Mouse (Mus musculus) limb, embryonic 10.5 days (tissue): ENCODE measurements around the gene Wdr54. TPM values are rescaled to one million over a fixed set of nuclear protein-coding genes. Genes with fewer than 3 reads are reported as not detected.

Experiments
- DNase-seq: peaks from one replicate; pipeline ENCODE4 v3.0.0-alpha.2; 2017; ENCODE audit warnings: low spot score
- H3K27ac ChIP-seq: fragments of 300-500 bp; sonication (generic); 2 replicates; pipeline ENCODE4 v1.5.1; 2016; ENCODE audit warnings: mild to moderate bottlenecking
- H3K27me3 ChIP-seq: fragments of 300-500 bp; sonication (generic); 2 replicates; pipeline ENCODE4 v1.6.1; 2016; ENCODE audit warnings: low read depth, mild to moderate bottlenecking; ENCODE audit not compliant: poor library complexity, severe bottlenecking
- H3K36me3 ChIP-seq: fragments of 300-500 bp; sonication (generic); 2 replicates; pipeline ENCODE4 v1.6.1; 2016; ENCODE audit warnings: mild to moderate bottlenecking, moderate library complexity
- H3K4me1 ChIP-seq: fragments of 300-500 bp; sonication (generic); 2 replicates; pipeline ENCODE4 v1.6.1; 2016
- H3K4me3 ChIP-seq: fragments of 300-500 bp; sonication (generic); 2 replicates; pipeline ENCODE4 v1.5.1; 2016; ENCODE audit warnings: mild to moderate bottlenecking, moderate library complexity
- H3K9me3 ChIP-seq: fragments of 300-500 bp; sonication (generic); replicated peaks from 2 replicates; pipeline ENCODE4 v1.6.1; 2016; ENCODE audit warnings: mild to moderate bottlenecking
- WGBS: fragments of 180-500 bp; shearing (Covaris S2); methylation state at CpG from one replicate; pipeline ENCODE4 v1.1.7; 2016; 5-methylcytosine and 5-hydroxymethylcytosine counted together
- polyA plus RNA-seq: library from polyadenylated mRNA; unstranded; fragments of >200 nt; fragmentation: Nextera tagmentation; extraction: Ambion mirVana; gene quantifications from 2 replicates; pipeline ENCODE4 v1.2.1, GENCODE M21; 2016

Wdr54 gene
- polyA plus RNA-seq, 1 experiment from 2014 or later: 13.7 TPM

DNA sequence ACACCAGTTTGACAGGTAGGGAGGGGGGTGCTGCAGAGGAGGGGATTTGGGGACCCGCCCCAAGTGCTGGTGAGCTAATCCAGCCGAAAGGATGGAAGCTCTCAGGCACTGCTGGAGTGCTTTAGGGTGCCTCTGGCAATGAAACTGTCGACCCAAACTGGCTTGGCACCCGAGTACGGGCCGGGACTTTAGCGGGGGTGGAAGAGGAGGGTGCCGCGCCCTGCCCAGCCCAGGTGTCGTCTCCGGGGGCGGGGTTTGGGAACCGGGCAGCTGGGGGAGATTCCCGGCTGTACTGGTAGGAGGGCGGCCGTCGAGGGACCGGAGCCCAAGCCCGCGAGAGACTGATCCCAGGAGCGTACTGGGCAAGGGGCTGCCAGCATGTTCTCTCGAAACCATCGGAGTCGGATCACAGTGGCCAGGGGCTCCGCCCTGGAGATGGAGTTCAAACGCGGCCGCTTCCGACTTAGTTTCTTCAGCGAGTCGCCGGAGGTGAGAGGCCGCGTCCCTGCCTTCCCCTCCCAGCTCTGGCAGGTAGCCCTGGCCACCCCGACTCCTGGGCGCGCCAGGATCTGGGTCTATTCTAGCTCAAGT is 20.5 kb downstream of the Wdr54 start:
- peak overlapping the region; percentile 69 for H3K4me3 ChIP-seq
- H3K27me3 ChIP-seq: no peaks in the 10 kb centered on the region
- peaks cover 12% of the 10 kb centered on the region for H3K36me3 ChIP-seq
- peak overlapping the region; percentile 99 for H3K27ac ChIP-seq
- H3K4me1 ChIP-seq: peaks cover 66% of the 10 kb centered on the region
- peak; percentile 64 for DNase-seq
- WGBS: 3% methylated on average over 37 of the region's 37 CpGs
- H3K9me3 ChIP-seq: no peaks in the 10 kb centered on the region

DNA sequence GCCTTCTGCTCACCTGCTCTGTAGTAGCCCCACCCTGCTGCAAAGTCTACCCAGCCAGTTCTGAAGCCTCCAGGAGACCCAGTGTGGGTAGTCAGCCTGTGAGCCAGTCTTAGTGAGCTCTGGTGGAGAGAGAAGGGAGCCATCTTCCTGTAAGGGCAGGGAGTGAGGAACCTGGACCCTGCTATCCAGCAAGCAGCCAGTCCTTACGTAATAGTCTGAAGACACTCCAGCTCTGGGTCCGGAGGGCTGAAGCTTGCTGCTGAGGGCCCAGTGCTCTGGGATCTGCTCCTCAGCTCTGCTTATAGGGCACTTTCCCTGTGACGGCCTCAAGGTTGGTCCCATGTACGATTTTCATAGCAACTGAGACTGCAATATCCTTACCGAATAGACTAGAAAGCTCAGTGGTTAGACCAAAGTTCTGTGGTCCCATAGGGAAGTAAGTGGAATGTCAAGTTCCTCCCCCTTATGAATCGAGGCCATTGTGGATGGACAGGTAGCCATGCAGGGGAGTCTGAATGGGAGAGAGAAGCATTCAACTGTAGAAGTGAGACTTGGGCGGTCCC is 21.2 kb downstream of the Wdr54 start, which contains the start of gene Rtkn:
TSS of gene Rtkn (plus strand) at position 513 of the 563 bp plus-strand sequence.
- 59% methylated on average over 7 of the region's 7 CpGs for WGBS
- peak within 1 kb of the TSS; percentile 69 for H3K4me3 ChIP-seq
- H3K36me3 ChIP-seq: peaks cover 10% of the 10 kb centered on the region
- H3K4me1 ChIP-seq: peaks cover 61% of the 10 kb centered on the region
- peak within 1 kb of the TSS; percentile 99 for H3K27ac ChIP-seq
- H3K9me3 ChIP-seq: no peaks in the 10 kb centered on the region
- no peaks in the 10 kb centered on the region for H3K27me3 ChIP-seq
- no peak for DNase-seq

DNA sequence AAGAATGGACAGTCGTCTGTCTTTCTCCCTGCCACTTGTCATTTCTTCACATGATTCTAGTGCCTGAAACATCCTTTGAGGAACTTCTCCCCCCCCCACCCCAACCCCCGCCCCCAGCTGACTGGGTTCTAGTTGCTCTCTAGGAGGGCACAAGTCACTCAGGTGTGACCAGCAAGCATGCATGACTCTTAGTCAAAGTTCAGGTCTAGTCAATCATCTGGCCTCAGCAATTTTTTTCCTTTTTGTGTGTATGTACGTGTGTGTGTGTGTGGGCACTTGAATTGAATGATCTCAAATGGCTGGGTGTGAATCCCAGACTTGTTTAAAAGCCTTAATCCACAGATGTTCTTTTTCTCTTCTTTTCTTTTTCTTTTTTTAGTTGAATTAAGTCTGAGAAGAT is 22.0 kb downstream of the Wdr54 start:
- Histone ChIP-seq H3K4me1 (peaks cover 53% of the 10 kb centered on the region), H3K4me3 (no peak overlapping the region), H3K9me3 (no peaks in the 10 kb centered on the region), H3K27me3 (no peaks in the 10 kb centered on the region), H3K36me3 (peaks cover 2% of the 10 kb centered on the region; the same call in 1 of the 2 replicates), H3K27ac (no peak overlapping the region)
- DNase-seq: no peak
- WGBS: 73% methylated on average over 3 of the region's 3 CpGs

DNA sequence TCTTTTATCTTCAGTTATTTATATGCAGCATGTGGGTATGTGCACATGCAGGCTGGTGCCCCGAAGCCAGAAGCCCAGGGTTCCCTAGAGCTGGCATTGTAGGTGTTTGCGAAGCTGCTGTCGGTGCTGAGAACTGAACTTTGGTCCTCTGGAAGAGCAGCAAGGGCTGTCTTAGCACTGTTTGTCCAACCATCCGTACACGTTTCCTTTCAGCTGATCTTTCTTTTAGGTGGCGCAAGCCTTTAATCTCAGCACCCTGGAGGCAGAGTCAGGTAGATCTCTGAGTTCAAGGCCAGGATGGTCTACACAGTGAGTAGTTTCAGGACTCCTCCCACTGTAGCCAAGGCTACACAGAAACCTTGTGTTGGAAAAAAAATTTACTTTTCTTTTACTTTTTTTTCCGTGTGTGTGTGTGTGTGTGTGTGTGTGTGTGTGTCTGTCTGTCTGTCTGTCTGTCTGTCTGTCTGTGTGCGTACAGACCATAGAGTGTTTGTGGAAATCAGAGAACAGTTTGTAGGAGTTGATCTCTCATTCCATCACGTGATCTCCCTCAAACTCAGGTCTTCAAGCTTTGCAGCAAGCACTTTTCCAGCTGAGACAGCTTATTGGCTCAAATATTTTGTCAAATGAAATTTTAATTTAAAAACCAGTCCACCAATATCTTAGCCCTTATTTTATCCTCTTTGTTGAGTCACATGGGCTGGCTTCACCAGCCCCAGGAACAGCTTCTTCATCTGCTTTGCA is 23.8 kb downstream of the Wdr54 start:
- no peaks in the 10 kb centered on the region; the same call in 1 of the 2 replicates for H3K36me3 ChIP-seq
- H3K27ac ChIP-seq: no peak overlapping the region
- H3K4me1 ChIP-seq: peaks cover 35% of the 10 kb centered on the region
- WGBS: 90% methylated on average over 9 of the region's 9 CpGs
- no peak overlapping the region for H3K4me3 ChIP-seq
- no peaks in the 10 kb centered on the region for H3K9me3 ChIP-seq
- DNase-seq: no peak
- H3K27me3 ChIP-seq: no peaks in the 10 kb centered on the region

DNA sequence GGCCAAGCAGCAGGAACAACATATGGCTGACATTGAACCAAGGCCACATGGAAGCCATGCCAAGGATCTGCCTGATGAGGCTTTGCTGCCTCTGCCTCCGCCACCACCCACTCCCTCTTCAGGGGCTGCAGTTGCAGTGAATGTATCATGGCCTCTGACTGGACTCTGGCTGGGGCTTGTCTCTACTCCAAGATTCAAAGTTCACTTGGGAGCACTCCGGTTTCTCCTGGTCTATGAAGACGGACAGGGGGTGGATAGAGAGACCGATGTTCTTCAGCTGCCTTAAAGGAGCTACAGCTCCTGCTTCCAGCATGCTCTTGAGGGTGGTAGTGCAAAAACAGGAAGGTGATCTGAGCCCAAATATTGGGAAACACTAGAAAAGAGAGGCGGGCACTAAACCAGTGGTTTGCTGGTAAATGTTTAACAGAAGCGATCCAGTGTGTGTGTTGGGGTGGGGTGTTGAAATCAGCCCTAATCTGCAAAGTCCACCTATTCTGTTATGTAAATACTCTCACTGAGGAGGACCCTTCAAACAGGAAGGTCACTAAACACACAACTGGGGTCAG is 24.6 kb downstream of the Wdr54 start:
- DNase-seq: no peak
- Histone ChIP-seq H3K27me3 (no peaks in the 10 kb centered on the region), H3K4me3 (no peak overlapping the region), H3K9me3 (no peaks in the 10 kb centered on the region), H3K27ac (no peak overlapping the region), H3K36me3 (no peaks in the 10 kb centered on the region; the same call in 1 of the 2 replicates), H3K4me1 (peaks cover 31% of the 10 kb centered on the region)
- 85% methylated on average over 6 of the region's 6 CpGs for WGBS

DNA sequence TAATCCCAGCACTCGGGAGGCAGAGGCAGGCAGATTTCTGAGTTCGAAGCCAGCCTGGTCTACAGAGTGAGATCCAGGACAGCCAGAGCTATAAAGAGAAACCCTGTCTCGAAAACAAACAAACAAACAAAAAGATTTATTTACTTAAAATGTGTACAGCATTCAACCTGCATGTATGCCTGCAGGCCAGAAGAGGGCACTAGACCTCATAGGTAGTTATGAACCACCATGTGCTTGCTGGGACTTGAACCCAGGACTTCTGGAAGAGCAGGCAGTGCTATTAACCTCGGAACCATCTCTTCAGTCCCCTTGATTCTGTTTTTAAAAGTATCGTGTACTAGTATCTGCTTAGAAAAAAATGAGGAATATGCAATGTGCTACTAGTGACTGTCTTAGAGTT is 28.8 kb downstream of the Wdr54 start:
- Histone ChIP-seq H3K36me3 (peaks cover 4% of the 10 kb centered on the region; the same call in 1 of the 2 replicates), H3K4me1 (peaks cover 29% of the 10 kb centered on the region), H3K9me3 (no peaks in the 10 kb centered on the region), H3K27ac (no peak overlapping the region), H3K27me3 (no peaks in the 10 kb centered on the region), H3K4me3 (no peak overlapping the region)
- 93% methylated on average over 5 of the region's 5 CpGs for WGBS
- DNase-seq: no peak

DNA sequence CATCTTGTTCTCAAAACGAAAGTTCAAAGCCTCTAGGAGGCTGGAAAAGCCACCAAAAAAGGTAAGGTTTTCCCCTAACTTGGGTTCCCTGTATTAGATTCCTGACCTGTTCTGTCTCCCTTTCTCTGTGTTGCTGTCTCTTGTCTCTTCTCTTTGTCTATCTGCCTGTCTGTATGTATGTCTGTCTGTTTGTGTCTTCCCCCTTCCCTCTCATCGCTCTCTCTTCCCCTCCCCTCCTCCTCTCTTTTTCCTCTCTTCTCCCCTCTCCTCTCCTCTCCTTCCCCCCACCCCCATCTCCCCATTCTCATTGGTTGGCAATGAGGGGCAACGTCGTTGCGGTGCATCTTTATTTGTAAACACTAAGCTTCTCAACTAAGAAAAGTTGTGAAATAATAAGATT is 30.9 kb downstream of the Wdr54 start, which contains the start of gene Ino80b:
TSS of gene Ino80b (minus strand) at position 101 of the 400 bp plus-strand sequence.
- Histone ChIP-seq H3K36me3 (peaks cover 4% of the 10 kb centered on the region; the same call in 1 of the 2 replicates), H3K27me3 (no peaks in the 10 kb centered on the region), H3K9me3 (no peaks in the 10 kb centered on the region), H3K27ac (peak within 1 kb of the TSS; percentile 91), H3K4me1 (peaks cover 38% of the 10 kb centered on the region), H3K4me3 (peak within 1 kb of the TSS; percentile 87)
- WGBS: 35% methylated on average over 5 of the region's 5 CpGs
- DNase-seq: no peak

DNA sequence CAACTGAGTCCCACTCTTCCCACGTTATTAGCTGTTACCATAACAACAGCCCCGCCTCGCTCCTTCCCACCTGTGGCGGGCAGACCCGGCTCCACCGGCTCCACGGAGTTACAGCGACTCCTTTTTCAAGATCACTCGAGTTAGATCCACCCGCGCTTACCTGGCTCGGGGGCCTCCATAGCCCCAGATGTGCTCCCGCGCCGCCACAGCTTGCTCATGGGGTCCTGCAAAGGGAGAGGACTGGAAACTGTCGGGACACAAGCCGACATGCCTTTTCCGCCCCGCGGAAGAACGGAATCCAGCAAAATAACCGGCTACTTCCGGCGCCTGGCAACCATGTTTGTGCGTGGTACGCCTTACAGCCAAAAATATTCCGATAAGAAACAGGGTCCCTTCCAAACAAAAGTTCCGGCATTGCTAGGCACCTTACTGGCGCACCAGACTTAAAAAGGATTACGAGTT is 31.3 kb downstream of the Wdr54 start:
- peaks cover 43% of the 10 kb centered on the region for H3K4me1 ChIP-seq
- peaks cover 7% of the 10 kb centered on the region for H3K36me3 ChIP-seq
- H3K4me3 ChIP-seq: peak overlapping the region; percentile 87
- peak; percentile 94 for DNase-seq
- under 1% methylated on average over 30 of the region's 30 CpGs for WGBS
- H3K27ac ChIP-seq: peak overlapping the region; percentile 91
- H3K9me3 ChIP-seq: no peaks in the 10 kb centered on the region
- no peaks in the 10 kb centered on the region for H3K27me3 ChIP-seq

DNA sequence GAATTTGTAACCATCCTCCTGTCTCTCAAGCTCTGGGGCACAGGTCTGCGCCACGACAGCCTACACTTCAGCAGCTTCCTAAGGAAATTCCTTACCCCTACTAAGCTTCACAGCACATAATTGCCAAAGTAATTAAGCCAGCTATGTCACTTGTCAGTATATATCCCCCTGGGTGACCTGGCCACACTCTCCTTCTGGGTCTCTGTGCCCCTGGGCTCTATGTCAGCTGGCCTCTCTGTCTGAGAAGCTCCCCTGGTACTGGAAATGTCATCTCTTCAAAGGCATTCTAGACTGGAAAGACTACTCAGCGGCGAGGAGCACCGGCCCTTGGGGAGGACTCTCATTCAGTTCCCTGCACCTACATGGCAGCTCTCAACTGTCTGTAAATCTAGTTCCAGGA is 33.2 kb downstream of the Wdr54 start:
- peak overlapping the region; percentile 99 for H3K27ac ChIP-seq
- H3K27me3 ChIP-seq: no peaks in the 10 kb centered on the region
- no peaks in the 10 kb centered on the region for H3K9me3 ChIP-seq
- 86% methylated on average over 5 of the region's 5 CpGs for WGBS
- no peak for DNase-seq
- peaks cover 26% of the 10 kb centered on the region for H3K36me3 ChIP-seq
- peaks cover 50% of the 10 kb centered on the region for H3K4me1 ChIP-seq
- H3K4me3 ChIP-seq: peak overlapping the region; percentile 71

DNA sequence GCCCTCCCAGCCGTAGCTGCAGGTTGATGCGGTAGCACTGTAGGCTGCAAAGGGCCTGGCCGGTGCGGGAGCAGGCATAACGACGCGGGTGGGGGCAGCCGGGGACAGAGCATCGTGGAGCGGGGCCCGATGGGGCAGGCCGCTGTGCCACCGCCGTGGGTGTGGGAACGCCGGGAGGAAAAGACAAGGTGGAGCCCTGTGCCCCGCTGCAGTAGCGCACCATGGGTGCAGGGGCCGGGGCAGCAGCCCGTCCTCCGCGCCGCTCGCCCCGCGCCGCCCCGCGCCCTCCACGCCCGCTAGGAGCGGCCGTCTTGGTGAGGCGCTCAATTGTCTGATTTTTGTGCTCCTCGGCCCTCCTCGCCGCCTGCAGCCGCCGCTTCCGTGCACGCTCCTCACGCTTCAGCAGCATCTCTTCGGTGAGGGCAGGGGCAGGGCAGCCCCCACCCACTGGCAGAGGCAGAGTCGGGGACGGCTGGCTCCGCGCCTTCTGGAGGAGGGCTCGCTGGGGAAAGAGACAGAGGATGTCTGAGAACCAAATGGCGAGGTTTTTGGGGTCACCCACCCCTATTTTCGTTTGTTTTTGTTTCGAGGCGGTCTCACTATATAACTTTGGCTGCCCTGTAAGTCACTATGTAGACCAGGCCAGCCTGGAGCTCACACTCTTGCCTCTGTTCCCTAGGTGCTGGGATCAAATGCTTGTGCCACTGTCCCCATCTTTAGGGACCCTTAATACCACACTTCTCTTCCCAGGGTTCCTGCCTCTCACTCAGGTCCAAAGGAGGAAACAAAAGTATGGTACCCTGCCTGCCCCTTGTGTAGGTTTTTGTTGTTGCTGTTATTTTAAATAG is 34.1 kb downstream of the Wdr54 start:
- Histone ChIP-seq H3K27me3 (no peaks in the 10 kb centered on the region), H3K36me3 (peaks cover 35% of the 10 kb centered on the region), H3K4me1 (peaks cover 51% of the 10 kb centered on the region), H3K27ac (peak overlapping the region; percentile 99), H3K4me3 (peak overlapping the region; percentile 71), H3K9me3 (no peaks in the 10 kb centered on the region)
- whole genome bisulfite sequencing: 2% methylated on average over 52 of the region's 52 CpGs
- DNase-seq: no peak

DNA sequence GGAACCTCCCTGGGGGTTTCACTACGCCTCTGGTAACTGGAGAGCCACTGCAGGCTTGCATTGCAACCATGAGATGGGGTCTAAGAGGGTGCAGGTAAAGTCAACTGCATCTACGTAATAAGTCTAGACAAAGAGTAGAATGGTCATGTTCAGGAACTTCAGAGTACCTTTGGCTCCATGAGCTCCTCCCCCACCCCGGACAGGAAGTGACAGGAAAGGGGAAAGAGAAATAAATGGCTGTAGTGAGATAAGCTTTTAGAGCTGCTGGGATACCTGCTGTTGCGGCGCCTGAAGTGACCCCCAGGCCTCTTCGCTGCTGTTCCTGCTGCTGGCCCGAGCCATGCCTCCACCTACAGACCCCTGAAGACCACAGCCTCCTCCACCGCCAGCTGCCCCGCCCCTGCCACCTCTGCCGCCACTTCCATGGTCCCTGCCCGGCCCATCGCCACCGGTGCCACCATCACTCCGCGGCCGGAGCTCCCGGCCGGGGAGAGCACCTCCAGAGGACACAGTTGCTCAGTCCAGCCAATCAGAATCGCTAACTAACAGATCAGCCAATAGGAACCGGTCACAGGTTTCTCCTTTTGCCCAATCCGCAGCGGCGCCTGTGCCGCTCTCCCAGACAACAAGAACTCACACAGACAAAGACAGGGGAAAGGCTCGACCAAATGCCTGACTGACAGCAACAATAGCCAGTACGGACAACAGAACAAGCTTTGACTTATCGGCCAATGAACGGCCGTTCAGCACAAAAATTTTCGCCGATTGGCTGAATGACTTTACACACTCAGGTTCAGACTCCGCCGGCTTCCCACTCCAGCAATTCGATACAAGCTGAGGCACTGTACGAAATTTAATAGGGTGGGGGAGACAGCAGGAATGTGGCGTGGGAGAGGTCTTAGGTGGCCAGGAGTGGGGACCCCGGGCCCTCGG is 35.0 kb downstream of the Wdr54 start, which contains the start of gene Wbp1:
TSS of gene Wbp1 (minus strand) at position 630 of the 933 bp plus-strand sequence.
- peak within 1 kb of the TSS; percentile 71 for H3K4me3 ChIP-seq
- DNase-seq: peak; percentile 89
- H3K9me3 ChIP-seq: no peaks in the 10 kb centered on the region
- H3K27ac ChIP-seq: peak within 1 kb of the TSS; percentile 99
- 1% methylated on average over 38 of the region's 38 CpGs for WGBS
- H3K27me3 ChIP-seq: no peaks in the 10 kb centered on the region
- H3K36me3 ChIP-seq: peaks cover 41% of the 10 kb centered on the region
- peaks cover 60% of the 10 kb centered on the region for H3K4me1 ChIP-seq
